Mouse (Mus musculus): ENCODE results near the gene Lrrc27. TPM values are rescaled to one million over a fixed set of nuclear protein-coding genes. Genes with fewer than 3 reads are reported as not detected.

Lrrc27 gene
- total RNA-seq, 2 experiments from 2014 or later = 0.81 to 1.3 TPM

DNA sequence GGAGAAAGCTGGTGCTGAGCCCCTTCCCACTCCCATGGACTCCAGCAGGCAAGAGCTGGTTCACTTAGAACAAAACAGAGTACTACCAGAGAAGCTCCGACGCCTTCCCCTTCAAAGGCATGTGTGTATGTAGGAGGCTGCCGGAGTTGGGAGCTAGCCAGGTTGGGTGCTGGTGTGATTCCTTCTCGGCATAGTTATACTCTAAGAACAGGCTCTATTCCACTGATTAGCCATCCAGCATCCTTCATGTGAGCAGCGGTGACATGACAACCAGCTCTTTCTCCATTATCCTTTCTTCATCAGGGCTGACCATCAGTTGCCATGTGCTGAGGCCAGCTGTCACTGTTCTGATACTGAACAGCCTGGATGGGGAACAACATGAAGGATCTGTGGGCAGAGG lies 59.1 kb downstream of the Lrrc27 start:
- ATAC-seq (ENCODE audit: poor library complexity, severe bottlenecking) = no peak

- ATAC-seq (ENCODE audit: poor library complexity, severe bottlenecking) = 0 out of 2 replicates have a peak, but pooled peaks have one; percentile 6
Observed at GRCm38 (mm10) chr7:139272639-139273396, 60.0 kb downstream of the Lrrc27 start.

DNA sequence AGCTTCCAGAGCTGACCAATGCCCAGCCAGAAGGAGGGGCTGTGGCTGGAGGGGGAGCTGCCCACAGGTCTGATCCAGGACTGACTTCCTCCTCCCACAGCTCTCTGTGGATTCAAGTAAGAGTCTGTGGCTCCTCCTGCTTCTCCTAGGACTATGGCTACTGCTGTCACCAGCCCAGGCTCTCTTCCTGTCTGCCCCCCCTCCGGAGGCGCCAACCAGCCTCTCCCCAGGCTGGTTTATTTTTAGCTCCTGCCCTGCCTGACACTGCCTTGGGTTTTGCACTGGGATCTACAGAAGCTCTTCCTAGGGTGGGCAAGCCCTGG lies 60.6 kb downstream of the Lrrc27 start:
- peak; percentile 76 for ATAC-seq (ENCODE audit: poor library complexity, severe bottlenecking)

- no peak for ATAC-seq (ENCODE audit: poor library complexity, severe bottlenecking)
Observed at GRCm38 (mm10) chr7:139275586-139275985, 62.8 kb downstream of the Lrrc27 start.

DNA sequence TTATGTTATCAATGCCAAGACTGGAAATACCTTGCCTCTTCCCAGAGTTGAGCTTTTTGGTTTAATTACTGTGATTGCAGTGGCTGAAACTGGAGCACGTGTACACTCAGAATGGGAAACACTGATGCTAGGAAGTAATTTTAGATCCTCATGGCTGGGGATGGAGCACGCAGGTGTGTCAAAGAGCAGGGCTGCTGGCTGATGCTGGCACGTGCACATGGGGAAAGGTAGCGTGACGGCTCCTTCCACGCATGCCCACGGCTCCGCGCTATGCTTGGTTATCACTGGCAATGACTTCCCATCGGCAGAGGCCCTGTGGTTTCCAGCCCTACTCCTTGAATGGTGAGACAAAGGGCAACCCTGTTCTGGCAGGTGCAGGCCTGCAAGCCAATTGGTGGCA lies 63.4 kb downstream of the Lrrc27 start:
- no peak for ATAC-seq (ENCODE audit: poor library complexity, severe bottlenecking)

DNA sequence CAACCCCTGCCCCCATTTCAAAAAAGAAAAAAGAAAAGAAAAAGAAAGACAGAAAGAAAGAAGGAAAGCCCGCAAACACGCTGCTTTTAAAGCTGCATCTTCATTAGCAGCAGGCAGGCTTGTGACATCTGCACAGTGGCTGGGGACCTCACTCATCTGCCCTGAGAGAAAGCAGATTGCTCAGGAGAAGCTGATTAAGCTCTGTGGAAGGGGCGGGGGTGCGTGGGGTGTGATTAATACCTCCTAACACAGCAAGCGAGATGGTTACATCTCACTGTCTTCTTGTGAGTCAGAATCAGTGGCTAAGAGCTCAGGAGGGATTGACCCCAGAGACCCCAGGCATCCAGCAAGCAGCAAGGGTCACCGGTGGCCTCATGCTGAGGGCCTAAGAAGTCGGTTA lies 64.7 kb downstream of the Lrrc27 start:
- ATAC-seq (ENCODE audit: poor library complexity, severe bottlenecking) = no peak

DNA sequence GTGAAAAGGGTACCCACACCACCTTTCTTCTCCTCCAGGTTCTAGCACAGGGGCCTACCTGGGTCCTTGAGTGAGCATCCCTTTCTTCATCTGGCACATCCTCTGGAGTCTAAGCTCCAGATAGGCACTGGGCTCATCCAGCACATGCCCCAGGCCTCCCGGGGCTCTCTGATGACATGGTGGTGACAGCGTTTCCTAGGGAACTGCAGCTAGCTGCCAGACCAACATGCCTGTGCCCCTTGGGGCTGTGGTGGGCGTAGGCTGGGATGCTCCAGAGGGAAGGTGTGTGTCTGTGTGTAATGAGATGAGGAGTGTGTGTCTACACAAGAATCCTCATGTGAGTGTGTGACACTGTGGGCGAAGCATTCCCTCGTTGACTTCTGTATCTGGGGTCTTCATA lies 66.8 kb downstream of the Lrrc27 start:
- ATAC-seq (ENCODE audit: poor library complexity, severe bottlenecking) = no peak

- ATAC-seq (ENCODE audit: poor library complexity, severe bottlenecking) = no peak
Observed at GRCm38 (mm10) chr7:139280044-139280443, 67.3 kb downstream of the Lrrc27 start.

- ATAC-seq (ENCODE audit: poor library complexity, severe bottlenecking) = peak; percentile 40
Observed at GRCm38 (mm10) chr7:139281195-139281594, 68.4 kb downstream of the Lrrc27 start.

GRCm38 (mm10) chr7:139282037-139282436 lies 69.2 kb downstream of the Lrrc27 start:
- no peak for ATAC-seq (ENCODE audit: poor library complexity, severe bottlenecking)

GRCm38 (mm10) chr7:139285295-139285943 lies 72.6 kb downstream of the Lrrc27 start:
- ATAC-seq (ENCODE audit: poor library complexity, severe bottlenecking) = no peak

DNA sequence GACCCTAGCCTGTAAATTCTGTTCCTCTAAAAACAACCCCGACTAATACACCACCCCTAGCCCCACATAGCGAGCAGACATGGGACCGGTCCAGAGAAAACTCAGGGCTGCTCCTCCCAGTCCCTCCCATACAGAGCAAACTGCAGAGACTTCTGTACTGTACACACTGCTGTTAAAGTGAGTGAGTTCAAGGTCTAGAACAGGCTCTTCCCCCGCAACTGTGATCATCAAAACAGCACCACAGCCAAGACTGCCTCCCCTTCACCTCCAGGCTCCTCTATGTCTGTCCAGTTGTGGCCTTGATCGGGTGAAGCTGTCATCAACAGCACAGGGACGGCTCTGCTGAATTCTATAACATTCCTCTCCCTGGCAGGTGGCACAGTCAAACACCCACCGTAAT lies 75.8 kb downstream of the Lrrc27 start:
- no peak for ATAC-seq (ENCODE audit: poor library complexity, severe bottlenecking)

Other genes starting within 250 kb of the Lrrc27 start
- gene Dpysl4, start 127.0 kb upstream of the Lrrc27 start, total RNA-seq (2015) = not detected in 2 replicates
- not detected in 2 replicates for gene Dpysl4, start 127.0 kb upstream of the Lrrc27 start, total RNA-seq (2017)
- gene Stk32c, start 319 bp downstream of the Lrrc27 start, total RNA-seq (2015) = 0.11 TPM in 1 of 2 replicates, not detected in the other
- gene Stk32c, start 319 bp downstream of the Lrrc27 start, total RNA-seq (2017) = not detected in 2 replicates
- 3.0 and 3.3 TPM in 2 replicates for gene Pwwp2b, start 35.5 kb downstream of the Lrrc27 start, total RNA-seq (2015)
- 1.8 and 2.6 TPM in 2 replicates for gene Pwwp2b, start 35.5 kb downstream of the Lrrc27 start, total RNA-seq (2017)
- 11.4 and 11.9 TPM in 2 replicates for gene Inpp5a, start 176.1 kb downstream of the Lrrc27 start, total RNA-seq (2015)
- gene Inpp5a, start 176.1 kb downstream of the Lrrc27 start, total RNA-seq (2017) = 7.6 and 10.5 TPM in 2 replicates

Measured in megakaryocyte, adult 5-6 weeks (primary cell).